Mouse (Mus musculus) forebrain, embryonic 15.5 days (tissue): ENCODE measurements around the gene Cbx5. TPM values are rescaled to one million over a fixed set of nuclear protein-coding genes. Genes with fewer than 3 reads are reported as not detected.

Source experiments
- ATAC-seq: fragments of 200-750 bp; cut with Nextera tagmentation; replicated peaks from 2 replicates; pipeline ENCODE4 v1.8.0; 2017; ENCODE audit warnings: mild to moderate bottlenecking, moderate TSS enrichment, moderate library complexity
- H3K27ac ChIP-seq: fragments of 300-500 bp; sonication (generic); replicated peaks from 2 replicates; pipeline ENCODE4 v1.5.1; 2015; ENCODE audit warnings: mild to moderate bottlenecking, inconsistent platforms
- H3K27me3 ChIP-seq: fragments of 300-500 bp; sonication (generic); 2 replicates; pipeline ENCODE4 v1.6.1; 2015; ENCODE audit warnings: inconsistent platforms
- H3K36me3 ChIP-seq: fragments of 300-500 bp; sonication (generic); 2 replicates; pipeline ENCODE4 v1.6.1; 2015; ENCODE audit warnings: mild to moderate bottlenecking, inconsistent platforms
- H3K4me1 ChIP-seq: fragments of 300-500 bp; sonication (generic); 2 replicates; pipeline ENCODE4 v1.6.1; 2015; ENCODE audit warnings: inconsistent platforms
- H3K4me2 ChIP-seq: fragments of 300-500 bp; sonication (generic); replicated peaks from 2 replicates; pipeline ENCODE4 v1.6.1; 2015; ENCODE audit warnings: mild to moderate bottlenecking, inconsistent platforms
- H3K4me3 ChIP-seq: fragments of 300-500 bp; sonication (generic); 2 replicates; pipeline ENCODE4 v1.5.1; 2015; ENCODE audit warnings: mild to moderate bottlenecking, inconsistent platforms
- H3K9ac ChIP-seq: fragments of 300-500 bp; sonication (generic); replicated peaks from 2 replicates; pipeline ENCODE4 v1.6.1; 2015; ENCODE audit warnings: mild to moderate bottlenecking, inconsistent platforms
- H3K9me3 ChIP-seq: fragments of 300-500 bp; sonication (generic); 2 replicates; pipeline ENCODE4 v1.6.1; 2016; ENCODE audit warnings: inconsistent platforms
- WGBS: fragments of 180-500 bp; shearing (Covaris S2); methylation state at CpG from one replicate; pipeline ENCODE4 v1.1.7; 2015; ENCODE audit warnings: mixed read lengths; 5-methylcytosine and 5-hydroxymethylcytosine counted together
- polyA plus RNA-seq: library from polyadenylated mRNA; unstranded; fragments of >200 nt; fragmentation: Nextera tagmentation; extraction: Ambion mirVana; gene quantifications from 2 replicates; pipeline ENCODE4 v1.2.1, GENCODE M21; 2015

Cbx5 gene
- polyA plus RNA-seq, 1 experiment from 2014 or later = 134 TPM

GRCm38 (mm10) chr15:103196835-103197234 lies 42.8 kb downstream of the Cbx5 start:
- peaks cover 65% of the 10 kb centered on the region for H3K36me3 ChIP-seq

GRCm38 (mm10) chr15:103193606-103194005 lies 46.0 kb downstream of the Cbx5 start:
- H3K9ac ChIP-seq = no peak overlapping the region
- no peak for ATAC-seq
- no peak overlapping the region for H3K27ac ChIP-seq
- no peaks in the 10 kb centered on the region for H3K9me3 ChIP-seq
- H3K4me3 ChIP-seq = no peak overlapping the region
- 86% methylated on average over 2 of the region's 2 CpGs for WGBS
- H3K36me3 ChIP-seq = peaks cover 50% of the 10 kb centered on the region
- H3K27me3 ChIP-seq = no peaks in the 10 kb centered on the region
- peaks cover 9% of the 10 kb centered on the region; the same call in 1 of the 2 replicates for H3K4me1 ChIP-seq
- H3K4me2 ChIP-seq = no peak overlapping the region

More at GRCm38 (mm10) chr15:103196835-103197234, 42.8 kb downstream of the Cbx5 start:
- WGBS = 68% methylated on average over 1 of the region's 1 CpGs
- no peak overlapping the region for H3K9ac ChIP-seq
- H3K4me1 ChIP-seq = peaks cover 9% of the 10 kb centered on the region; the same call in 1 of the 2 replicates
- ATAC-seq = no peak
- H3K9me3 ChIP-seq = no peaks in the 10 kb centered on the region
- H3K4me2 ChIP-seq = no peak overlapping the region
- 0 out of 2 replicates have a peak overlapping the region, but pooled peaks have one; percentile 1 for H3K27ac ChIP-seq
- no peak overlapping the region for H3K4me3 ChIP-seq
- no peaks in the 10 kb centered on the region for H3K27me3 ChIP-seq

- H3K4me1 ChIP-seq = no peaks in the 10 kb centered on the region
- H3K4me3 ChIP-seq = no peak overlapping the region
- no peak for ATAC-seq
- no peaks in the 10 kb centered on the region for H3K27me3 ChIP-seq
- no peak overlapping the region for H3K4me2 ChIP-seq
- no peaks in the 10 kb centered on the region for H3K9me3 ChIP-seq
- WGBS = 64% methylated on average over 10 of the region's 10 CpGs
- no peak overlapping the region for H3K27ac ChIP-seq
- H3K36me3 ChIP-seq = peaks cover 33% of the 10 kb centered on the region
- H3K9ac ChIP-seq = no peak overlapping the region
These were observed 48.8 kb downstream of the Cbx5 start for GRCm38 (mm10) chr15:103190531-103191462.

GRCm38 (mm10) chr15:103190083-103190482 lies 49.5 kb downstream of the Cbx5 start:
- 86% methylated on average over 7 of the region's 7 CpGs for WGBS
- Histone ChIP-seq H3K9ac (no peak overlapping the region), H3K36me3 (peaks cover 25% of the 10 kb centered on the region)

GRCm38 (mm10) chr15:103187803-103188202 lies 51.8 kb downstream of the Cbx5 start:
- no peak for ATAC-seq
- Histone ChIP-seq H3K9me3 (no peaks in the 10 kb centered on the region), H3K27ac (no peak overlapping the region), H3K4me3 (no peak overlapping the region), H3K4me2 (no peak overlapping the region), H3K4me1 (peaks cover 12% of the 10 kb centered on the region), H3K27me3 (peaks cover 9% of the 10 kb centered on the region; the same call in 1 of the 2 replicates), H3K36me3 (peaks cover 11% of the 10 kb centered on the region; the same call in 1 of the 2 replicates), H3K9ac (no peak overlapping the region)
- 69% methylated on average over 6 of the region's 6 CpGs for WGBS

More at GRCm38 (mm10) chr15:103190083-103190482, 49.5 kb downstream of the Cbx5 start:
- no peak overlapping the region for H3K27ac ChIP-seq
- no peak overlapping the region for H3K4me2 ChIP-seq
- no peak for ATAC-seq
- no peak overlapping the region for H3K4me3 ChIP-seq
- H3K9me3 ChIP-seq = no peaks in the 10 kb centered on the region
- H3K27me3 ChIP-seq = no peaks in the 10 kb centered on the region
- H3K4me1 ChIP-seq = no peaks in the 10 kb centered on the region

GRCm38 (mm10) chr15:103185462-103186198 lies 54.0 kb downstream of the Cbx5 start:
- Histone ChIP-seq H3K9ac (no peak overlapping the region), H3K4me3 (no peak overlapping the region), H3K27ac (no peak overlapping the region), H3K4me1 (peaks cover 16% of the 10 kb centered on the region), H3K9me3 (no peaks in the 10 kb centered on the region), H3K4me2 (no peak overlapping the region), H3K36me3 (no peaks in the 10 kb centered on the region), H3K27me3 (peaks cover 29% of the 10 kb centered on the region)
- ATAC-seq = no peak
- WGBS = 50% methylated on average over 19 of the region's 19 CpGs

- peak; percentile 24; the same call in 1 of the 2 replicates for ATAC-seq
- H3K36me3 ChIP-seq = no peaks in the 10 kb centered on the region
- peak overlapping the region; percentile 35 for H3K4me2 ChIP-seq
- peak overlapping the region; percentile 9; the same call in 1 of the 2 replicates for H3K9ac ChIP-seq
- no peaks in the 10 kb centered on the region for H3K9me3 ChIP-seq
- no peak overlapping the region for H3K27ac ChIP-seq
- H3K4me3 ChIP-seq = peak overlapping the region; percentile 20
- H3K27me3 ChIP-seq = peaks cover 45% of the 10 kb centered on the region
- peaks cover 16% of the 10 kb centered on the region for H3K4me1 ChIP-seq
- 10% methylated on average over 25 of the region's 25 CpGs for WGBS
These were observed 55.7 kb downstream of the Cbx5 start for GRCm38 (mm10) chr15:103183651-103184610.

- under 1% methylated on average over 21 of the region's 21 CpGs for WGBS
- Histone ChIP-seq H3K9ac (no peak overlapping the region), H3K4me1 (peaks cover 16% of the 10 kb centered on the region), H3K4me2 (peak overlapping the region; percentile 35), H3K4me3 (no peak overlapping the region), H3K27me3 (peaks cover 53% of the 10 kb centered on the region), H3K36me3 (no peaks in the 10 kb centered on the region), H3K27ac (no peak overlapping the region), H3K9me3 (no peaks in the 10 kb centered on the region)
- ATAC-seq = peak; percentile 21; the same call in 1 of the 2 replicates
These were observed 56.5 kb downstream of the Cbx5 start for GRCm38 (mm10) chr15:103183135-103183534.

- H3K9me3 ChIP-seq = no peaks in the 10 kb centered on the region
- peak overlapping the region; percentile 35 for H3K4me2 ChIP-seq
- H3K27me3 ChIP-seq = peaks cover 61% of the 10 kb centered on the region
- no peak overlapping the region for H3K27ac ChIP-seq
- no peaks in the 10 kb centered on the region for H3K36me3 ChIP-seq
- no peak overlapping the region for H3K9ac ChIP-seq
- peaks cover 19% of the 10 kb centered on the region for H3K4me1 ChIP-seq
- H3K4me3 ChIP-seq = 0 out of 2 replicates have a peak overlapping the region, but pooled peaks have one; percentile 9
- 2% methylated on average over 39 of the region's 48 CpGs for WGBS
- peak; percentile 32; the same call in 1 of the 2 replicates for ATAC-seq
These were observed 57.3 kb downstream of the Cbx5 start for GRCm38 (mm10) chr15:103182166-103182790.

GRCm38 (mm10) chr15:103180406-103180805 lies 59.2 kb downstream of the Cbx5 start:
- no peak overlapping the region for H3K27ac ChIP-seq
- no peak for ATAC-seq
- H3K4me1 ChIP-seq = peaks cover 24% of the 10 kb centered on the region
- H3K9ac ChIP-seq = no peak overlapping the region
- H3K4me3 ChIP-seq = no peak overlapping the region
- no peak overlapping the region for H3K4me2 ChIP-seq
- no peaks in the 10 kb centered on the region for H3K36me3 ChIP-seq
- H3K9me3 ChIP-seq = no peaks in the 10 kb centered on the region
- peaks cover 80% of the 10 kb centered on the region for H3K27me3 ChIP-seq

GRCm38 (mm10) chr15:103178767-103179166 lies 60.8 kb downstream of the Cbx5 start:
- Histone ChIP-seq H3K4me1 (peaks cover 22% of the 10 kb centered on the region), H3K9me3 (no peaks in the 10 kb centered on the region), H3K36me3 (no peaks in the 10 kb centered on the region), H3K27ac (no peak overlapping the region), H3K9ac (no peak overlapping the region), H3K4me2 (no peak overlapping the region), H3K4me3 (no peak overlapping the region), H3K27me3 (peaks cover 93% of the 10 kb centered on the region)
- ATAC-seq = no peak
- WGBS = 72% methylated on average over 1 of the region's 1 CpGs
